Mouse (Mus musculus): Measurements from ENCODE around the gene Bace1. TPM values are rescaled to one million over a fixed set of nuclear protein-coding genes. Genes with fewer than 3 reads are reported as not detected.
"Not testable (repeated sequence)": the region's sequence is repeated elsewhere in the genome, so short reads cannot be mapped to it uniquely, and the experiment has no call there.

Bace1 gene
- polyA plus RNA-seq, 1 experiment from 2014 or later: 4.1 TPM

GRCm38 (mm10) chr9:45845541-45845940 is 7.2 kb downstream of the Bace1 start:
- no peaks in the 10 kb centered on the region for H3K36me3 ChIP-seq (ENCODE audit: inconsistent target)
- H3K27ac ChIP-seq: no peak overlapping the region
- H3K79me2 ChIP-seq (ENCODE audit: inconsistent target): no peaks in the 10 kb centered on the region
- 77% methylated on average over 3 of the region's 3 CpGs for WGBS (ENCODE audit: missing documents)
- H3K4me3 ChIP-seq (ENCODE audit: inconsistent target): no peak overlapping the region

GRCm38 (mm10) chr9:45846176-45846575 is 7.8 kb downstream of the Bace1 start:
- H3K36me3 ChIP-seq (ENCODE audit: inconsistent target); H3K27ac ChIP-seq; H3K79me2 ChIP-seq (ENCODE audit: inconsistent target); H3K4me3 ChIP-seq (ENCODE audit: inconsistent target): not testable (repeated sequence)
- WGBS (ENCODE audit: missing documents): 53% methylated on average over 2 of the region's 2 CpGs

- Histone ChIP-seq H3K36me3 (ENCODE audit: inconsistent target) (no peaks in the 10 kb centered on the region), H3K4me3 (ENCODE audit: inconsistent target) (no peak overlapping the region), H3K79me2 (ENCODE audit: inconsistent target) (no peaks in the 10 kb centered on the region), H3K27ac (no peak overlapping the region)
- WGBS (ENCODE audit: missing documents): 15% methylated on average over 5 of the region's 5 CpGs
Measured at GRCm38 (mm10) chr9:45846891-45847460, 8.6 kb downstream of the Bace1 start.

- Histone ChIP-seq H3K36me3 (ENCODE audit: inconsistent target) (no peaks in the 10 kb centered on the region), H3K79me2 (ENCODE audit: inconsistent target) (no peaks in the 10 kb centered on the region), H3K27ac (no peak overlapping the region), H3K4me3 (ENCODE audit: inconsistent target) (no peak overlapping the region)
- 90% methylated on average over 8 of the region's 9 CpGs for WGBS (ENCODE audit: missing documents)
Measured at GRCm38 (mm10) chr9:45849528-45850408, 11.4 kb downstream of the Bace1 start.

- Histone ChIP-seq H3K36me3 (ENCODE audit: inconsistent target) (no peaks in the 10 kb centered on the region), H3K79me2 (ENCODE audit: inconsistent target) (no peaks in the 10 kb centered on the region), H3K27ac (no peak overlapping the region), H3K4me3 (ENCODE audit: inconsistent target) (no peak overlapping the region)
- 83% methylated on average over 8 of the region's 8 CpGs for WGBS (ENCODE audit: missing documents)
Measured at GRCm38 (mm10) chr9:45850528-45851155, 12.3 kb downstream of the Bace1 start.

GRCm38 (mm10) chr9:45851330-45851729 is 12.9 kb downstream of the Bace1 start:
- H3K79me2 ChIP-seq (ENCODE audit: inconsistent target): no peaks in the 10 kb centered on the region
- H3K36me3 ChIP-seq (ENCODE audit: inconsistent target): no peaks in the 10 kb centered on the region
- 7% methylated on average over 5 of the region's 5 CpGs for WGBS (ENCODE audit: missing documents)
- H3K4me3 ChIP-seq (ENCODE audit: inconsistent target): no peak overlapping the region
- no peak overlapping the region for H3K27ac ChIP-seq

GRCm38 (mm10) chr9:45851776-45852175 is 13.4 kb downstream of the Bace1 start:
- H3K36me3 ChIP-seq (ENCODE audit: inconsistent target): no peaks in the 10 kb centered on the region
- no peak overlapping the region for H3K4me3 ChIP-seq (ENCODE audit: inconsistent target)
- WGBS (ENCODE audit: missing documents): 71% methylated on average over 2 of the region's 2 CpGs
- H3K27ac ChIP-seq: no peak overlapping the region
- H3K79me2 ChIP-seq (ENCODE audit: inconsistent target): no peaks in the 10 kb centered on the region

- no peaks in the 10 kb centered on the region for H3K79me2 ChIP-seq (ENCODE audit: inconsistent target)
- no peak overlapping the region for H3K4me3 ChIP-seq (ENCODE audit: inconsistent target)
- no peak overlapping the region for H3K27ac ChIP-seq
- 0 out of 2 replicates have a peak, but pooled peaks cover 5% of the 10 kb centered on the region for H3K36me3 ChIP-seq (ENCODE audit: inconsistent target)
- WGBS (ENCODE audit: missing documents): 50% methylated on average over 2 of the region's 2 CpGs
Measured at GRCm38 (mm10) chr9:45853695-45854094, 15.3 kb downstream of the Bace1 start.

GRCm38 (mm10) chr9:45854136-45854535 is 15.8 kb downstream of the Bace1 start:
- Histone ChIP-seq H3K36me3 (ENCODE audit: inconsistent target) (peaks cover 10% of the 10 kb centered on the region; the same call in 1 of the 2 replicates), H3K4me3 (ENCODE audit: inconsistent target) (no peak overlapping the region), H3K27ac (no peak overlapping the region), H3K79me2 (ENCODE audit: inconsistent target) (no peaks in the 10 kb centered on the region)
- 75% methylated on average over 1 of the region's 1 CpGs for WGBS (ENCODE audit: missing documents)

- 95% methylated on average over 10 of the region's 10 CpGs for WGBS (ENCODE audit: missing documents)
- Histone ChIP-seq H3K4me3 (ENCODE audit: inconsistent target) (no peak overlapping the region), H3K36me3 (ENCODE audit: inconsistent target) (peaks cover 52% of the 10 kb centered on the region), H3K79me2 (ENCODE audit: inconsistent target) (no peaks in the 10 kb centered on the region), H3K27ac (no peak overlapping the region)
Measured at GRCm38 (mm10) chr9:45859364-45859763, 21.0 kb downstream of the Bace1 start.

GRCm38 (mm10) chr9:45861813-45862212 is 23.4 kb downstream of the Bace1 start:
- 89% methylated on average over 5 of the region's 7 CpGs for WGBS (ENCODE audit: missing documents)
- Histone ChIP-seq H3K79me2 (ENCODE audit: inconsistent target) (no peaks in the 10 kb centered on the region), H3K27ac (no peak overlapping the region), H3K4me3 (ENCODE audit: inconsistent target) (no peak overlapping the region), H3K36me3 (ENCODE audit: inconsistent target) (peaks cover 74% of the 10 kb centered on the region)

- peaks cover 80% of the 10 kb centered on the region for H3K36me3 ChIP-seq (ENCODE audit: inconsistent target)
- 97% methylated on average over 3 of the region's 3 CpGs for WGBS (ENCODE audit: missing documents)
- no peaks in the 10 kb centered on the region for H3K79me2 ChIP-seq (ENCODE audit: inconsistent target)
- H3K27ac ChIP-seq: no peak overlapping the region
- H3K4me3 ChIP-seq (ENCODE audit: inconsistent target): no peak overlapping the region
Measured at GRCm38 (mm10) chr9:45869181-45869580, 30.8 kb downstream of the Bace1 start.

GRCm38 (mm10) chr9:45870265-45870664 is 31.9 kb downstream of the Bace1 start:
- 97% methylated on average over 3 of the region's 3 CpGs for WGBS (ENCODE audit: missing documents)
- H3K27ac ChIP-seq: no peak overlapping the region
- H3K36me3 ChIP-seq (ENCODE audit: inconsistent target): peaks cover 77% of the 10 kb centered on the region
- no peaks in the 10 kb centered on the region for H3K79me2 ChIP-seq (ENCODE audit: inconsistent target)
- H3K4me3 ChIP-seq (ENCODE audit: inconsistent target): no peak overlapping the region

- H3K36me3 ChIP-seq (ENCODE audit: inconsistent target): peaks cover 49% of the 10 kb centered on the region; the same call in 1 of the 2 replicates
- no peak overlapping the region for H3K4me3 ChIP-seq (ENCODE audit: inconsistent target)
- 85% methylated on average over 2 of the region's 2 CpGs for WGBS (ENCODE audit: missing documents)
- H3K27ac ChIP-seq: no peak overlapping the region
- no peaks in the 10 kb centered on the region for H3K79me2 ChIP-seq (ENCODE audit: inconsistent target)
Measured at GRCm38 (mm10) chr9:45877928-45878327, 39.5 kb downstream of the Bace1 start.

- H3K79me2 ChIP-seq (ENCODE audit: inconsistent target): peaks cover 7% of the 10 kb centered on the region; the same call in 1 of the 2 replicates
- H3K4me3 ChIP-seq (ENCODE audit: inconsistent target): no peak overlapping the region
- peaks cover 38% of the 10 kb centered on the region; the same call in 1 of the 2 replicates for H3K36me3 ChIP-seq (ENCODE audit: inconsistent target)
- peak overlapping the region; percentile 57 for H3K27ac ChIP-seq
Measured at GRCm38 (mm10) chr9:45893681-45894080, 55.3 kb downstream of the Bace1 start.

Data from macrophage (primary cell).